Mouse (Mus musculus) left cerebral cortex, postnatal 10 days (tissue): ENCODE measurements around the gene Hist1h2bf. TPM values are rescaled to one million over a fixed set of nuclear protein-coding genes. Genes with fewer than 3 reads are reported as not detected.
"Not testable (repeated sequence)": the region's sequence is repeated elsewhere in the genome, so short reads cannot be mapped to it uniquely, and the experiment has no call there.

ENCODE experiments used
- DNase-seq, 2 experiments: peaks; one replicate each; pipeline ENCODE4 v3.0.0; 2021 to 2022; ENCODE audit warnings: low spot score in 2 of 2, mixed read lengths in 1 of 2; ENCODE audit errors: extremely low spot score in 1 of 2
- intact Hi-C: fragments of 180-260 bp; cut with DNase I; formaldehyde crosslinking; loops from one replicate; pipeline ENCODE4 v1.15.1; 2025
- total RNA-seq, 2 experiments: library from RNA; stranded (reverse); gene quantifications; 2 replicates each; pipeline ENCODE4 v1.2.3; 2021

Hist1h2bf gene
- total RNA-seq: 10 to 100 TPM; 38.1 to 39.3 TPM

GRCm38 (mm10) chr13:23573898-23574524, at the start of gene Hist1h2bf, which contains the start of gene Hist1h2ad:
Hist1h2bf (minus strand) TSS chr13:23574196.
Hist1h2ad (plus strand) TSS chr13:23574381.
- intact Hi-C loops: not testable (repeated sequence)
- peak; percentile 92 to 98 for DNase-seq

GRCm38 (mm10) chr13:23622861-23623450, 49.0 kb upstream of the Hist1h2bf start:
- peak in 1 of 2 experiments; percentile 34 for DNase-seq
- intact Hi-C loops: loop anchor here (5.0 kb wide), 1 partner anchor 59 kb away; the partner anchor contains the start of genes Hist1h2ac and Hist1h2bc

- intact Hi-C loops: loop anchor here (5.0 kb wide), 1 partner anchor 60 kb away; the partner anchor contains the start of genes Hist1h2ac and Hist1h2bc
- DNase-seq: peak; percentile 83 to 94
Measured at GRCm38 (mm10) chr13:23622175-23622671, 48.2 kb upstream of the Hist1h2bf start, which contains the start of gene Hist1h1e. Hist1h1e (minus strand) TSS chr13:23622558.

GRCm38 (mm10) chr13:23621532-23622174, 47.7 kb upstream of the Hist1h2bf start:
- intact Hi-C loops: loop anchor here (5.0 kb wide), 1 partner anchor 61 kb away; the partner anchor contains the start of genes Hist1h2ac and Hist1h2bc
- peak; percentile 73 to 76 for DNase-seq

- DNase-seq: peak; percentile 82 to 85
- intact Hi-C loops: loop anchor here (5.0 kb wide), 1 partner anchor 61 kb away; the partner anchor contains the start of genes Hist1h2ac and Hist1h2bc
Measured at GRCm38 (mm10) chr13:23620733-23621531, 46.9 kb upstream of the Hist1h2bf start, which contains the start of gene Hist1h2be. Hist1h2be (minus strand) TSS chr13:23621124.

GRCm38 (mm10) chr13:23620056-23620732, 46.2 kb upstream of the Hist1h2bf start:
- intact Hi-C loops: loop anchor here (5.0 kb wide), 1 partner anchor 62 kb away; the partner anchor contains the start of genes Hist1h2ac and Hist1h2bc
- DNase-seq: no peak

- no peak for DNase-seq
- intact Hi-C loops: no loop called here
Measured at GRCm38 (mm10) chr13:23611638-23612037, 37.6 kb upstream of the Hist1h2bf start.

GRCm38 (mm10) chr13:23610393-23610792, 36.4 kb upstream of the Hist1h2bf start:
- intact Hi-C loops: no loop called here
- DNase-seq: no peak

- intact Hi-C loops: no loop called here
- no peak for DNase-seq
Measured at GRCm38 (mm10) chr13:23609844-23610243, 35.8 kb upstream of the Hist1h2bf start.

GRCm38 (mm10) chr13:23609209-23609608, 35.2 kb upstream of the Hist1h2bf start:
- no peak for DNase-seq
- intact Hi-C loops: no loop called here

- intact Hi-C loops: no loop called here
- DNase-seq: no peak
Measured at GRCm38 (mm10) chr13:23605052-23605451, 31.1 kb upstream of the Hist1h2bf start.

- DNase-seq: no peak
Measured at GRCm38 (mm10) chr13:23604452-23604851, 30.5 kb upstream of the Hist1h2bf start.

GRCm38 (mm10) chr13:23603182-23603699, 29.2 kb upstream of the Hist1h2bf start:
- no peak for DNase-seq
- intact Hi-C loops: no loop called here

More at GRCm38 (mm10) chr13:23604452-23604851, 30.5 kb upstream of the Hist1h2bf start:
- intact Hi-C loops: no loop called here

GRCm38 (mm10) chr13:23597957-23598356, 24.0 kb upstream of the Hist1h2bf start:
- intact Hi-C loops: no loop called here
- DNase-seq: peak; percentile 59 to 75

- intact Hi-C loops: no loop called here
- no peak for DNase-seq
Measured at GRCm38 (mm10) chr13:23595622-23596372, 21.8 kb upstream of the Hist1h2bf start.

GRCm38 (mm10) chr13:23595185-23595584, 21.2 kb upstream of the Hist1h2bf start:
- intact Hi-C loops: no loop called here
- DNase-seq: no peak
